Mouse (Mus musculus): Measurements from ENCODE around the gene Trappc2l. TPM values are rescaled to one million over a fixed set of nuclear protein-coding genes. Genes with fewer than 3 reads are reported as not detected.

Trappc2l gene
- polyA plus RNA-seq (2015; fragmentation: Nextera tagmentation; extraction: Ambion mirVana), result 30.1 and 37.3 TPM in 2 replicates

GRCm38 (mm10) chr8:122611295-122612133 is at the start of gene Trappc2l, which contains the start of gene Galns:
Trappc2l (plus strand) TSS chr8:122611640.
Galns (minus strand) TSS chr8:122611463.

GRCm38 (mm10) chr8:122567361-122568108 is 43.9 kb upstream of the Trappc2l start, which contains the start of gene Cdt1:
Cdt1 (plus strand) TSS chr8:122568015.

GRCm38 (mm10) chr8:122576648-122577022 is 34.8 kb upstream of the Trappc2l start, which contains the start of gene Aprt:
Aprt (minus strand) TSS chr8:122576909.

GRCm38 (mm10) chr8:122622727-122623126 is 11.3 kb downstream of the Trappc2l start, which contains the start of gene Pabpn1l:
Pabpn1l (minus strand) TSS chr8:122622739.

Other genes starting within 250 kb of the Trappc2l start
- gene Zc3h18, start 235.0 kb upstream of the Trappc2l start, polyA plus RNA-seq (2015; fragmentation: Nextera tagmentation; extraction: Ambion mirVana), result 23.8 and 23.9 TPM in 2 replicates
- gene Il17c, start 189.6 kb upstream of the Trappc2l start, polyA plus RNA-seq (2015; fragmentation: Nextera tagmentation; extraction: Ambion mirVana), result not detected in 2 replicates
- 305 and 420 TPM in 2 replicates for gene Cyba, start 178.7 kb upstream of the Trappc2l start, polyA plus RNA-seq (2015; fragmentation: Nextera tagmentation; extraction: Ambion mirVana)
- gene Mvd, start 168.2 kb upstream of the Trappc2l start, polyA plus RNA-seq (2015; fragmentation: Nextera tagmentation; extraction: Ambion mirVana), result 4.5 and 5.4 TPM in 2 replicates
- 0.18 and 0.22 TPM in 2 replicates for gene Snai3, start 150.9 kb upstream of the Trappc2l start, polyA plus RNA-seq (2015; fragmentation: Nextera tagmentation; extraction: Ambion mirVana)
- gene Rnf166, start 135.6 kb upstream of the Trappc2l start, polyA plus RNA-seq (2015; fragmentation: Nextera tagmentation; extraction: Ambion mirVana), result 26.7 and 35.5 TPM in 2 replicates
- 20.0 and 26.5 TPM in 2 replicates for gene Ctu2, start 135.5 kb upstream of the Trappc2l start, polyA plus RNA-seq (2015; fragmentation: Nextera tagmentation; extraction: Ambion mirVana)
- 18.7 and 19.2 TPM in 2 replicates for gene Piezo1, start 60.3 kb upstream of the Trappc2l start, polyA plus RNA-seq (2015; fragmentation: Nextera tagmentation; extraction: Ambion mirVana)
- gene Cdt1, start 43.6 kb upstream of the Trappc2l start, polyA plus RNA-seq (2015; fragmentation: Nextera tagmentation; extraction: Ambion mirVana), result 60.0 and 74.7 TPM in 2 replicates
- gene Aprt, start 34.7 kb upstream of the Trappc2l start, polyA plus RNA-seq (2015; fragmentation: Nextera tagmentation; extraction: Ambion mirVana), result 244 and 262 TPM in 2 replicates
- gene Galns, start 177 bp upstream of the Trappc2l start, polyA plus RNA-seq (2015; fragmentation: Nextera tagmentation; extraction: Ambion mirVana), result 7.5 and 10.0 TPM in 2 replicates
- gene Pabpn1l, start 11.1 kb downstream of the Trappc2l start, polyA plus RNA-seq (2015; fragmentation: Nextera tagmentation; extraction: Ambion mirVana), result not detected in 2 replicates
- gene Cbfa2t3, start 87.5 kb downstream of the Trappc2l start, polyA plus RNA-seq (2015; fragmentation: Nextera tagmentation; extraction: Ambion mirVana), result 7.4 and 8.1 TPM in 2 replicates
- gene Acsf3, start 163.8 kb downstream of the Trappc2l start, polyA plus RNA-seq (2015; fragmentation: Nextera tagmentation; extraction: Ambion mirVana), result 7.0 and 7.6 TPM in 2 replicates
- gene Cdh15, start 236.3 kb downstream of the Trappc2l start, polyA plus RNA-seq (2015; fragmentation: Nextera tagmentation; extraction: Ambion mirVana), result not detected in 2 replicates

Measured in spleen, postnatal 0 days (tissue).